Mouse (Mus musculus) heart, adult 11 months (tissue): Measurements from ENCODE around the gene Gsto1.

ENCODE experiments used
- DNase-seq: peaks from one replicate; pipeline ENCODE4 v3.0.0; 2022

The Gsto1 gene

DNA sequence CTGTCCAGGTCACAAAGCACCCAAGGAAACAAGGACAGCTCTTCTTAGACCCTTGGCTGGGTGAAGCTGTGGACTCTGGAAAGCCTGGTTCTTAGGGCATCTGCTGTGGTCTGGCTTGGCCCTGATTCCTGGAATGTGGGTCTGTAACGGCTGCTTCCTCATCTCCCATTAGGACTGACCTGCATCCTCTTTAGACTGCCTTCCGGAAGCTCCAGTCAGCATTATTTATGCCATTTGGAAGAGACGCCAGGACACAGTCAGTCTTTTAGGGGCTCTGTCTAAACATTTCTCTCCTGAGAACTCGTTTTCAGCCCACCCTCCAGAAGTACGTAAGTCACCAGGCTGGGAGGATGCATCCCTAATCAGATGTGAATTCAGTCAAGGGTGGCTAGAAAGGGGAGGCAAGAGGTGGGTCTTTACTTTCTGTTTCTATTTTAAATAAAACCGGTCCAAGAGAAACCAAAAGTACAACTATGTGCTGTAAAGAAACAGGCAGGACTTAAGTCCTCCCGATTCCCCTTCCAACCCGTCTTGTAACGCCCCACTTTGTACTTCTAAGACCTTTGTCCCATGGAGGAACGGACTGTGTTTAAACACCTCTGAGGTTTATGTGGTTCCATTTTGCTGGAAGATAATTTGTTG is 35.8 kb downstream of the Gsto1 start:
- peak; percentile 92 for DNase-seq

DNA sequence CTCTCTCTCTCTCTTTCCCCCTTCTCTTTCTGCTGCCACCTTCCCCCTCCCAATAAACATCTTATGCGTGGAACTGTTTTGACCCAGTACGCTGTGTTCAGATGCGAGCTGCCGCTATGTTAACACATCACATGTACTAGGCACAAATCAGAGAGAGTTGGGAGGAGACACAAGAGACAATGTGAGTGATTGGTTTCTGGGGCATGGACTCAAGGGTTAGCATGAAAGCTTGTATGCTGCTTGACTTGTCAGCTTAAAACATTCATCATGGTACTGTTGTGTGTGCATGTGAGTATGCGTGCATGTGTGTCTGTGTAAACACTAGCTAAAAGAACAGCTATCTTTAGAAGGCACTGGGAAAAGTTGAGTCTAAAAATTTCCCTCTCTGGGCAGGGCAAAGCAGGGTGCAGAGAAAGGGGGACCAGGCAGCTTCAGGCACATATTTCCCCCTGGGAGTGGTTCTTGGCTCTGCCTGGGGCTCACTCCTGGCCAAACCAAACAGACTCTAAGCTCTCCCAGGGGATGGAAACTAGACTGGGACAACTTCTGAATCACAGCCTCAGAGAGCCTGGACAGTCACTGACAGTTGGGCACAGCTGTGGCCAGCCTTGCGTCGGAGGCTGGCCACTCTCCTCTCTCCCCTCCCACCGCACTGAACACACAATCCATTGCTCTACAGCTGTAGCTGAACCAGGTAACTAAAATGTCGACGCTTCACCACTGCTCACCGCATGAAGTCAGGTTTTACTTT is 37.0 kb downstream of the Gsto1 start:
- peak; percentile 98 for DNase-seq

DNA sequence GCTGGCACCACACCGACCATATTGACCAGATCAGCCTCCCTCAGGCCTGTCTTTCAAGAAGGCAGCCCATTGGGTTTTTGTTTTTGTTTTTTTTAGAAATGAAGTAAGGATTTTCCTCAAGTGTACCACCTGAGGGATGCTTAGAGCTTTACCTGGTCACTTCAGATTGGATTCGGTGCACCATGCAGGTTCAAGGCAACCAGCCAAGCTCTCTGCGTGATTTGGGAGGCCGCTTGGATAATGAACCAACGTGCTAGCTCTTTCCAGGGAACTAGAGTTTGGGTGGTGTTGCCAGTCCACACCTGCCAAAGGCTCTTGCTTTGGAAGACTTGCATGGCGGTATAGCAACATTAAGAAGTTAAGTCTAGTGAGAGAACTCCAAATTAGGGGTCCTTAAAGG is 38.3 kb downstream of the Gsto1 start:
- no peak for DNase-seq

DNA sequence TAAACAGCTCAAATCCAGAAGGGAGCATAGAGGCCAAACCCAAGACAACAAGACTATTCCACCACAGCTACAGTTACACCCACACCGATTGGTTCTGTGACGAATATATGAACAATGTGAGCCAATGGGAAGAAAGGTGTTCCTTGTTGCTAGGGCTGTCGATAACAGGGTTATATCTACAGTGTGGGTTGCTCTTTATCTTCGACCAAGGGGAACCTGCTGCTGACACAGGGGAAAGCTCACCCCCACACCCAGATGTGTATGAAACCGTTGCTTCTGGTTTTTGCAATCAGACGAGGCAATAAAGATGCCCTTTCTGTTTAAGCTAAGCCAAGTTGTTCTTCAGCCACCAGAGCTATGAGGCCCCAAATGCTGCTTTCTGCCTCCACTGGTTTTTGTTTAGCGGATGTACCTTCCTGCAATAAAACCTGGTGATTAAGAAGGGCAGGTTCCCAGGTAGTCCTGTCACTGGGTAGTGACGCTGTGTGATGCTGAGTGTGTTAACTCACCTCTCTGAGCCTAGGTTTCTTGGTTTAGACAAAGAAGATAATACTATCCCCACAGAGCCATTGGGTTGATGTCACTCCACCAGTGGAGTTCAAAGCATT is 43.8 kb downstream of the Gsto1 start:
- no peak for DNase-seq

DNA sequence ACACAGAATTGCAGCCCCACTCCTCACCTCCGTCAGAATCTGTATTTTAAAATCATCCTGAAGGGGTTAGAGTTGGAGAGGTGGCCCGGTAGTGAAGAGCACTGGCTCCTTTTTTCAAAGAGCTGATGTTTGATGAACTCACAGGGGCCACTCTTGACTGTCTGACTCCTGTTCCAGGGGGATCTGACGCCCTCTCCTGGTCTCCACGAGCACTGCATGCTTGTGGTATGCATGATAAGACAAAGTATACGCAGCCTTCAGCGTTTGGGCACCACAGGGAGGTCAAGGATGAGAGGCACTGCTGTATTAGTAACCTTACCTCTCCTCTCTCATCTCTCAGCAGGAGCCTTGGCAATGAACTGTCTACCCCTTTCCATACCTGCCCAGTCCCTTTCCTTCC is 45.2 kb downstream of the Gsto1 start:
- no peak for DNase-seq

DNA sequence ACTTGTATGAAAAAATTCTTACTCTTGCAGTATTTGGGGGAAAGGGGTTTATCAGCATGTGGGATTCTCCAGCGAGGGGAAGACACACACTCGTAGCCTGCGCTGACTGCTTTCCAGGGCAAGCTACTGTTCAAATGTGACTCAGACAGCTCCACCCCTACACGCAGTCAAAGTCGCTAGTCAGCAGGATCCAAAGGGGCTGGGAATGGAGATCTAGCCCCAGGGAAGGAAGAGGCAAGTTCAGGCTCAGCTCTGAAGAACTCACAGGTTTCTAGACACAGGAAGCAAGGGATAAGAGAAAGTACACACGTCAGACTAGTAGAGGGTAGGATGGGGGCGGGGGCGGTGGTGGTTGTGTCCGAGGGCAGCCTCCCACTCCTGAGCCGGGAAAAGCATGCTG is 45.8 kb downstream of the Gsto1 start:
- no peak for DNase-seq

DNA sequence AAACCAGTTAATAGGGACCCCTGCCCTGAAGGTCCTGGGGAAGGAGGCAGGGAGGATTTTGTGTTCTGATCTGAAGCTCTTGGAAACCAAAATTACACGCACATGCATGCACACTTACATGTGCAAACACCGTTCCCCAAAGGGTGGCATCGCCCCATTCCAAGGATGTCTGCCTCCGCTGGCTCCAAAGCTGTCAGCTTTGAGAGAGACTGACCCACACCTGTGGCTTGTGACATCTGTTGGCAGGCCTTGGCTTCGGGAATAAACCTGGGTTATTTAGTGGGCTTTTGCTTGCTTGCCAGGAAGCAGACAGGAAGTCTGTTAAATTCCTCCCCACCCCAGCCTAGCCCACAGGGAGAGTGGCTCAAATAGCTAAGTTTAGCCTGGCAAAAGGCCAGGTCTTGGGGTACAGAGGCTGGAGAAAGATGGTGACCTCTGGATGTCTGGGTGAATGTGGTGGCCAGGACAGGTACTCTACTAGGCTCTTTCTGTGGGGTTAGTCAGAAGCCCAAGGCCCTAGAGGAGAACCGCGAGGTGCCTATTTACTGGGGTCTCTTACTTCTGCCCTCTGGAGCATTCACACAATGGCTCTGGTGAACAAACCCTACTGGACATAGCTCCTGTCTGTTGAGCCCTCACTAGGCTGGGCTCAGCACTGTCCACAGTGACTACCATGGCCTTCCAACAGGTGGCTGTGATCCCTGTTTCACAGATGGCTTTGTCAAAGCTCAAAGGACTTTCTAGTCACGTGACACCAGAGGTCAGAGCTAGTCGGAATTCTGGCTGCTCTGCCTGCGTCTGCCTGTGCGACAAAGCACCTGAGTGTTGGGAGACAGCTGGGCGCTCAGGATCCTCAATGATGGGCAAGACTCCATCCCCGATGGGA is 47.8 kb downstream of the Gsto1 start:
- DNase-seq, result peak; percentile 96

DNA sequence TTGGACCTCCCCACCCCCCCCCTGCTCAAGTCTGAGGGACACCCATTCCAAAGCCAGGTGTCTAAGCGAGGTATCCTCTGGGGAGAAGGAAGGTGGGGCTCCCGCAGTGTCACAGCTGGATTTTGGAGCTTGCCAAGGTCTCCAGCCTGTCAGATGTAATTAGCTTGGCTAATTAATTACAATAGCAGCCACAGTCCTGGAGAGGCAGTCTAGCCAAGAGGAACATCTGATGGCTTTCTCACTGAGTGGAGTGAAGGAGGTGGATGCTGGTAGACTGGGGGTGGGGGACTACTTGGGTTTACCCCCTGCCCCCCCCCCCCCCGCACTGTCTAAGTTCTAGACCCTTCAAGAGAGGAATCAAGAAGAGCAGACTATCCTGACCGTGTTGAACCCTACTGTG is 48.9 kb downstream of the Gsto1 start:
- no peak for DNase-seq

DNA sequence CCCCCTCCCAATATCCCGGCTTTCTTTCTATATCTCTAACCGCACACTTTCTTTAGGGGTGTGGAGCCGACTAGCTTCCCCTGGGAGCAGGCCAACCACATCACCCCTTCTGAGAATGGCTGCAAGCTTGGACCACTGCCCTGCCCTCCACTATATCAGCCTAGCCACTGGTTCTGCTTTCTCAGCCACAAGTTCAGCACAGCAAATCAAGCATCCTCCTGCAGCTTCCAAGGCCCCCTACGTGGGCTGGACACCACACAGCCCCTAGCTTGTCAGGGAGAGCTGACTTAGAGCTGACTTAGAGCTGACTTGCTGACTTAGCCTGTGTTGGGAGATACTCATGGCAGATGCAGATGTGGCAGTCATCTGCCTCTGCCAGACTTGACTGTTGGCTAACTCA is 50.3 kb downstream of the Gsto1 start:
- DNase-seq, result no peak

DNA sequence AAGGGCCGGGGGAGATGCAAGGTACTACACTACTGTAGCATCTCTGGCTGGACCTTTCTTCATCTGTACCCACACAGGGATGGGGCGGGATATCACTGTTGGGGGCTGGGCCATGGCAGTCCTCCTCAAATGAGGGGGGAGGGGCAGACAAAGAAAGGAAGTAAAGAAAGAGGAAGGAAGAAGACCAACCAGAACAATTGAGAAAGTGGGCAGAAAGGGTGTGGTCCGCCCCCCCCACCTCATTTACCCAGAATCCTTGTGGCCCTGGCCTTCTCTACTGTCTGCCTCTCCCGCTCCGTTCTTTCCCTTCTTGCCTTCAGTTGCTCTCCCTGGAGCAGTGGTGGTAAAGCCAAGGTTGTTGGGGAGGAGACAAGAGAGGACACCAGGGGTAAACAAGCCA is 50.8 kb downstream of the Gsto1 start:
- peak; percentile 89 for DNase-seq

DNA sequence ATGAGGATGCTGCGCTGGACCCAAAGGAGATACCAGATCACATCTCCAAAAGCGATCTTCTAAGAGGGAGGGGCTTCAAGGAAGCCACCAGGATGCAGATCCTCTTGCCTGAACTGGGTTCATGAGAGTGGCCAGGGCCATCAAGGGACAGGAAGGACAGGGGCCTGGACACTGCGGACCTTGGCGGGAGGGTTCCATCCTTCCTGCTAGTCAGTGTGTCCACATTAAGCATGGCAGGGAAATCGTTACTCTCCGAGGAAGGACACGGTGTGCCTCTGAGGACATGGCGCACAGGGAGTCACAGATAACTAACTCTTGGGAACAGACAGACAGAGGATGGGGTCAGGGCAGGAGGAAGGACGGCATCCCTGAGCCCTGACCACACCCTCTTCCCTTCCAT is 52.8 kb downstream of the Gsto1 start:
- peak; percentile 90 for DNase-seq

DNA sequence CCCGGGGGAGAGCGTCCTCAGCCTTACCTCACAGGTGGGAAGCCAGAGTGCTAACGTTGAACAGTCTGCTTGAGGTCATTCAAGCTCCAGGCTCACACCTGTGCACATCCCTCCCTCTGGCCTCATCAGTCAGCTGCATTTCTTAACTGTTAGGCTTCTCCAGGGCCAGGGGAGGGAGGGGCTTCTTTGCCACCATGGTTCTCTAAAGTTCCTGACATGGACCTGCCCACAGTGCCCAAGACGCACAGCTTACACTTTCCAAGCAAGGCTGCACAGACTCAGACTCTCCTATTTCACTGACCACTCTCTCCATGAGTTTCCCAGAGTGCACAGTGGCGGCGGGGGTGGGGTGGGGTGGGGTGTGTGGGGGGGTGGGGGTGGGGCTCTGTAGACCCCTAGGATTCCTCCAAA is 54.2 kb downstream of the Gsto1 start:
- no peak for DNase-seq

DNA sequence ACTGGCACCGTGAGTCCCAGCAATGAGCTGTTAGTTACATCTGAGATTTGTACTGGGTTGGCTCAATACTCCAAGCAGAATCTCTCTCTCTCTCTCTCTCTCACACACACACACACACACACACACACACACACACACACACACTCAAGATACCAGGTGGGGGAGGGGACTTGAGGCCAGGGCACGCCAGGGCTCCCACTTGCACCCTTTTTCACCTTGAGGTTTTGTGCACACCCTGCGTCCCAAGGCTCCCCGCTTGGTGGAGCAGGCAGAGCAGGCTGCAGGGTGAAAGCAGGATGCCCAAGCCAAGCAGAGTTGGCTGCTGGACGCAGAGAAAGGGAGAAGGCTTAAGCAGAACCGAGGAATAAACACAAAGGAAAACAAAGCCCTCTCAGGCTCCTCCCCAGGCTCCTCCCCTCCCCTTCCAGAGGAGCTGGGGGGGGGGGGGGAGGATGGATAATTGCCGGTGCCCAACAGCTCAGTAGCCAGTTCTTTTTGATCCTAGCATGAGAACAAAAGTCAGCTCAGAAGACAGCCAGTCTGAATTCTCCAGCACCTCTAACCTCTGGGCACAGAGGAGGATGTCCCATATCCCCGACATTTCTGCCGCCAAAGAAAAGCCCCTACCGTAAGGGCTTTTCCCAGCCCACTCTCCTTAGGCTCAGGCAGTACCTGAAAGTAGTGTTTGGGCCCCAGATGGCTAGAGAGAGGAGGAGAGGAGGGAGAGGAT is 54.8 kb downstream of the Gsto1 start:
- DNase-seq, result peak; percentile 92

DNA sequence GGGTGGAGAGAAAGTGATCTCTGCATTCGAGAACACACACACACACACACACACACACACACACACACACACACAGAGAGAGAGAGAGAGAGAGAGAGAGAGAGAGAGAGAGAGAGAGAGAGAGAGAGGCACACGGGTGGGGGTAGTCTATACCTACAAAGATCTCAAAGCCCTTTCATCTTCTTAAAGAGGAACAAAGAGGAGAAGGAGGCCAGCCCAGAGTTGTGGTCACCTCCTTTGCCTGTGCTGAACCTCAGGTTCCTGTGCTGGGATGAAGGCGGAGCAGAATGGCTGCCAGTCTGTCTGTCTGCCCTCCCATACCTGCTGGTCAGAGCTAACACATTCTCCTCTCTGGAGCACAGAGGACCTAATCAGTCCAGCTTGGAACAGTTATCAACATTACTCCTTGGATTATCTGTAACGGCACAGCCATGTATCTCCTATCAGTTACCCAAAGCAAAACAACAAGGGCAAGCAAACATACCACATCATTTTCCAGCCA is 55.4 kb downstream of the Gsto1 start:
- DNase-seq, result no peak

DNA sequence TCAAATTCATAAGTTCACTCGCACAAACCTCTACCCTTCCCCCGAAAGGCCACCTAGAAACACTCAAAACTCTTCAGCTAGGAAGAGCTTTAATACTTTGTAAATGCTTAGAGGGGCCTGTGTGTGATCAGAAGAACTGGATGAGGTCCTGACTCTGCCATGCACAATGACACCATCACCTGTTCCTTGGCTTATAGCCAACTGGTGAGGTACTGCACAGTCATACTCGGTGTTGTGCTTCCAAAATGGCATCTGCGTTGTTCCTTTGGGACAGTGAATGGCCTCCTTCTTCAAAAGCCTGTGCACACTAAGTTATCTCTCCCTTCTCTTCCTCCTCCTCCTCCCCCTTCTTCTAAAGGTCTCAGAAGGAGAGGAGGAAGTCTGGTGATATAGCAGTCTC is 56.0 kb downstream of the Gsto1 start:
- DNase-seq, result no peak

DNA sequence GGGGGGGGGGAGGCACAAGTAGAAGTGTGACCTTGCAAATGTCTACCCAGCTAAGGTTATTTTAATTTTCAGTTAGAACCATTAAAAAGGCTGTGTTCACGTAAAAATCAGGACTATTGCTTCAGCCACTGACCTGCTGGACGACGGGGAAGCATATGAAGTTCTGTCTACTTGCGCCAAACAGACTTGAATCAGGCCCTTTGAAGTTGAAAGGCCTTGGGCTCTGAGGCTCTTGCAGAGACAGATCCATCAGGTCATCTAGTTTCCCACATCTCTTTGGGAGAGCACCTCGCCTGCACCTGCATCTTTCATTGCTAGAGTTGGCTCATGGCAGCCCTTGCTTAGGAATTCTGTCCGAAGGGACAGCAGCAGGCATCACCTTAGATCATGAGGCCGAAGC is 58.6 kb downstream of the Gsto1 start:
- no peak for DNase-seq

DNA sequence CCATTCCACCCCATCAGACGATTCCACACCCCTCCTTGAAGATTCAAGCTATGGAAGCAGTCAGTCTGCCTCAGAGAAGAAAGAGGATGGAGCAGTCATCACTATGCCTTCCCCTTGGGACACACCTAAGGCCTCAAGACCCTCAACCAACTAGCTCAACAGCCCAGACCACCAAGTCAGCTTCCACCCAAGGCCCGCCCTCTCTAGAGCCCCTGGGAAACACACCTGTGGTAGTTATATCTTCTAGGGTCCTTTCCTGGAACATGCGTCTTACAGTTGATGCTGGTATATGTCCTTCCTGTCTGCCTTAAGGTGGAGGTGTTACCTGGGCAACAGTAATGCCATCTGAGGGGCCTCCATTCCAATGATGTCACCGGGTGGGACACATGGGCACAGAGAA is 59.4 kb downstream of the Gsto1 start:
- DNase-seq, result peak; percentile 88
